Mouse (Mus musculus) E14TG2a.4 (cell line): ENCODE measurements around the gene Kbtbd4.

Experiments
- CTCF ChIP-seq: conservative IDR thresholded peaks from 2 replicates; pipeline ENCODE4 v1.5.1; 2014; ENCODE audit warnings: low read length
- POU5F1 ChIP-seq: IDR thresholded peaks from 2 replicates; pipeline ENCODE4 v1.6.1; 2014; ENCODE audit warnings: low read length, borderline replicate concordance

- TF ChIP-seq CTCF: no peak
- TF ChIP-seq POU5F1: no peak
These were observed 16.6 kb downstream of the Kbtbd4 start for GRCm38 (mm10) chr2:90921178-90921577.
